Mouse (Mus musculus) kidney, postnatal 4 days (tissue): Measurements from ENCODE around the gene Ubac2.

Experiments
- DNase-seq, 2 experiments: peaks; one replicate each; pipeline ENCODE4 v3.0.0; 2021; ENCODE audit warnings: mixed read lengths in 2 of 2

The Ubac2 gene

DNA sequence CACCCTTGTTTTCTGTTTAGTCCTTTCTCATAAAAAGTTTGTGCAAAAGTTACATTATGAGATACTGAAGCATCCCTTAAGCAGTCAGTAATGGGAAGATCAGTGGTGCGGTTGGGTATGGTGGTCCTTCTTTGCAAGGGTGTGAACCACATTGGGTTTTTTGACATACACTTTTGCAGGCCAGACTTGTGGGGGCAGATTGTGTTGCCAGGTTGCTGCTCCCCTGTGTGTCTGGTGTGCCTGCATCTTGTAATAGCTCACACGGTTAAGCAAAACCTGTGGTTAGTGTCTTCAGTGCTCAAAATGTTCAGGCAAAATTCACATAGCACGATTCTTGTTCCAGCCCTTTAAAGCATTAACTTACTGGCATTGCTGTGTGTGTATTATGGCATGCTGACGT lies 16.9 kb downstream of the Ubac2 start:
- DNase-seq = no peak

- no peak for DNase-seq
These were observed 18.0 kb downstream of the Ubac2 start for GRCm38 (mm10) chr14:121896126-121897090.

DNA sequence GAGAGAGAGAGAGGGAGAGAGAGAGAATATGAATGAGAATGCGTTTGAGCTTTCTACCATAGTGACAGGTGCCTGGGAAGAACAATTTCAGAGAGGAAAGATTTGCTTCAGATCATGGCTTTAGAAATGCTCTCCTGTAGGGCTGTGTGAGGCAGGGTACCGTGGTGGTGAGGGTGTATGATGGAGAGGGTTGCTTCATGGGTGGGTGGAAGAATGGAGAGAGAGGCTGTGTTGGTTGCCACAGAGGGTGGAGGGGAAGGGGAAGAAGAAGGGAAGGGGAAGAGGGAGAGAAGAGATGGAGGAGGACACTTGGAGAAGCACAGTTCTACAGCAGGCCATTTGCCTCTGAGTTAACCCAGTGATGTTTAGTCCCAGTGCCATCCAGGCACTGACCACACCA lies 19.4 kb downstream of the Ubac2 start:
- DNase-seq = no peak

DNA sequence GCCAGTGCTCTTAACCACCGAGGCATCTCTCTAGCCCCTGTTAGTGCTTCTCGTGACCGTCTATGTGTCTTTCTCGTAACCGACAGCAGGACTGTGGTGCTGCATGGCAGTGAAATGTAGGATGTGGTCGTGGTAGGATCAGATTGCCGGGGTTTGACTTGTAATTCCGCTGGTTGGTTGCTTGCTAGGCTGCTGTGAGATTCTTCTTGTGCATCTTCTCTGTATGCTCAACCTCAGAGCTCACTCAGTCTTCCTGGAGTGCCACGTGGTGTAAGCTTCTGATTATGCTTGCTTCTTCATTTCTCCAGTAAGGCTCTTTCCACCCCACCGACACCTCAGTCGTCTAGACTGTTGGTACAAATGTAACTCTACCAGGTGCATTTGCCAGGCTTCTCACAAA lies 20.1 kb downstream of the Ubac2 start:
- no peak for DNase-seq

DNA sequence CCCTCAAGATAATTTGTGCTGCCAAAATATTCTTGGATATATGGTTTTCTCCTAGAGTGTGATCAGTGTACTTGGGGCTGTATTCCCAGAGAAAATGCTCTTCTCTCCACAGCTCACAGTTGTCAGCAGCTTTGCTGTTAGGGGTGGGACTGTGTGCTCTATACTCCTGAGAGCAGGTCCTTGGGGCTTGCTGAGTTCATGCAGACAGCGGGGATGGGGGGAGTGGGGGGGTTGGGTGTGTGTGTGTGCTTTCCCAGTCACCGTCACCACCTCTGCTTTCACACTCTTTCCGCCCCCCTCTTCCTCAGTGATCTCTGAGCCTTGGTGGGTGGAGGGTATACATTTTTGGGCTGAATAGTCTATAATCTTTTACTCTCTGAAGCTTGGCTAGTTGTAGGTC lies 20.7 kb downstream of the Ubac2 start:
- no peak for DNase-seq

DNA sequence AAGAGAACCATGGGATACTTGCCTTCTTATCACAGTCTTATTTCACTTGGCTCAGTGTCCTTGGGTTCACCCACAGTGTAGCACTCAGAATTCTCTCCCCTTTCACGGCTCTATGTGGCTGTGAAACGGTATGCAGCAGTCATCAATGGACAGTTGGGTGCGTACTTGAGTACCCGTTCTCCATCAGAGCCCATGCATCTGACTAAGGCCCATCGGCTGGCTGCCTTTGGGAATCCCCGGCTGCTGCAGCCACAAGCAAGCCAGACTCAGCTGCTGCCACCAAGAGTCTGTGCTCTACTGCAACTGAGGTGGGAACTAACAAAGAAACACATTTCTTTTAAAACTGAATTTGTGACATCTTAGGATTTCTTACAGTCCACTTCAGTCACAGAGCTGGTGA lies 23.1 kb downstream of the Ubac2 start:
- no peak for DNase-seq

DNA sequence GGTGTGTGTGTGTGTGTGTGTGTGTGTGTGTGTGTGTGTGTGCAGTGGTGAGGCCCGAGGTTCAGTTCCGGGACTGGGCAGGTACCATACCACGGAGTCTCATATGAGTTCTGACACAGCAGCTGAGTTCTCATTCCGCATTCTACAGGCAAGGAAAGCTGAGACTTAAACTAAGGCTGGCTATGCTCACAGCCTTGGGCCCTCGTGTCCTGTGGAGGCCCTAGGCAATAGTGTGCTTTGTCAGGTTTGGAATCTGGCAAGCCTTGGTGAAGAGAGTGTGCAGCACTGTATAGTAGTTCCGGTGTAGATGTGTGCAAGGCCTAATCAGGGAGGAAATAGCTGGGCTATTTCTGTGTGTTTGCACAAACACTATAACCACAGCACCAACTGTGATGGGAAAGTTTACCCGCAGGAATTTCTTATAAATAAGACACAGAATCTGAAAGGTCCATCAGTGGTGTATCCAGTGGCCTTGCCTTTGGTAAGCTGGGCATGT lies 25.0 kb downstream of the Ubac2 start:
- DNase-seq = no peak

- no peak for DNase-seq
These were observed 26.3 kb downstream of the Ubac2 start for GRCm38 (mm10) chr14:121904754-121905153.

- no peak for DNase-seq
These were observed 28.0 kb downstream of the Ubac2 start for GRCm38 (mm10) chr14:121906341-121906991.

- no peak for DNase-seq
These were observed 28.7 kb downstream of the Ubac2 start for GRCm38 (mm10) chr14:121906992-121907681.

DNA sequence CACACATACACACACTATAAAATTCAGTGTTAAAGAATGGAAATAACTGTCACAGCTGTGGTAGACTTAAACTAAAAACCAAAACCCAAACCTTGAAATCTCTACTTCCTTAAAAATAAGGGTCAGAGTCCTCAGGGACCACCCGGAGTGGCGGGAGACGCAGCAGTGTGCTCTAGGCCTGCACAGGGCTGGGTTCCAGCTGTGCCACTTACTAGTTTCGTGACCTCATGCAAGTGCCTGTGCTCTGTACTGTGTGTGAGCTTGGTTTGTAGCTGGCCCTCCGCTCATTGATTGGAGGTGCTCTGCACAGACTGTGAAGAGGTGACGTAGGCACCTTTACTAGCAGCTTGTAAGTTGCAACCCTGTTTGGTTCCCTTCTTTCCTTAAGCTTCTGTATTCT lies 31.4 kb downstream of the Ubac2 start:
- no peak for DNase-seq

DNA sequence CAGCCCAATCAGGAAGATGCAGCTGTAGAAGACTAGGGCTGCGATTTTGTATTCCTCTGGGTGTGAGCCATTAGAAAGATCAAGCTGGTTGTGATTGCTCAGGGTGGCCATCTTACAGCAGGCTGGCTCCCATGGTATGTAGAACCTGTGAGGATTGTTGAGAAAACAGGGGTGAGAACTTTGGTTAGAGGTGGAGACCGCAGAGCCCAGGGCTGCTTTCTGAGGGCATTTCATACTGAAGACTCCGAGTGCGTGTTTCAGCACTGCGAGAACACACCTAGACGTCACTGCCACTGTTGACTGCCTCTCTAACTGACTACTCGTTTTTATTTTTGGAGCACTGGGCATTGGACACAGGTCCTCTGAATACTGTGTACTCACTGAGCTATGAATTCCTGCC lies 34.1 kb downstream of the Ubac2 start:
- DNase-seq = no peak

DNA sequence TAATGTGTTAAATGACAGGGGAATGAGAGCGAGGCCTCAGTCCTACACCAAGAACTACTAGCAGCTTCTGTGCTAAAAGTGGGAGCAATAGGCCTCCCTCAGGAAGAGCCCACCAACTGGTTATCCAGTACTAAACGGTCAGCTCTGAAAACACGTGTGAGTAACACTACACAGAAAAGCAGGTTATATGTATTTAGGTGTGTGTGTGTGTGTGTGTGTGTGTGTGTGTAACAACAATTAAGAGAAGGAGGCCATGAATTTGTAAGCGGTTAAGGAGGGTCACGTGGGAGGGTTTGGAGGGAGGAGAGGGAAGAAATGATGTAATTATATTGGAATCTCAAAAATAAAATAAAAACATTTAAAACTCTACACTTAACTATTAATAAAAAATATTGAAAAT lies 36.7 kb downstream of the Ubac2 start:
- no peak for DNase-seq

GRCm38 (mm10) chr14:121915621-121916020 lies 37.2 kb downstream of the Ubac2 start, which contains the start of gene Gpr18:
Gpr18 (minus strand) TSS chr14:121915781.
- DNase-seq = no peak

GRCm38 (mm10) chr14:121916311-121917094 lies 38.1 kb downstream of the Ubac2 start:
- no peak for DNase-seq

GRCm38 (mm10) chr14:121918266-121918665 lies 39.8 kb downstream of the Ubac2 start:
- DNase-seq = no peak

GRCm38 (mm10) chr14:121919752-121920151 lies 41.3 kb downstream of the Ubac2 start:
- DNase-seq = peak in 1 of 2 experiments; percentile 38

- peak; percentile 79 to 88 for DNase-seq
These were observed 42.2 kb downstream of the Ubac2 start for GRCm38 (mm10) chr14:121920511-121921124.

GRCm38 (mm10) chr14:121922016-121922415 lies 43.6 kb downstream of the Ubac2 start:
- DNase-seq = no peak

DNA sequence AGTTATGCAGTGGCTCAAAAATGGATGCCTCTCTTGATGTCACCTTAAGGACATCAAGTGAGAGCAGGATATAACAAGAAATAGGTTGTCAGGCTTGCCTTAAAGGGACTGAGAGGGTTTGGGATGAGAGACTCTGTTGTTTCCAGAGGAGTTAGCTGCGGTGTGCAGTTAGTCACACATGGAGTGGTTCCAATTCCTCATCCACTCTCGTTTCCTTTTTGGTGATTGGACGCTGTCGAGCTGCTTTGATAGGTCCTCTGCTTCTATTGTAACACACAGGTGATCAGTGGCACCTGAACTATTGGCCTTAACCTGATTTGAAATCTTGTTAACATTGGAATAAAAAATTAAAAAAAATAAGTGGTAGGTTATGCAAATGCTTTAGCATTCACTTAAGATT lies 44.3 kb downstream of the Ubac2 start:
- no peak for DNase-seq

DNA sequence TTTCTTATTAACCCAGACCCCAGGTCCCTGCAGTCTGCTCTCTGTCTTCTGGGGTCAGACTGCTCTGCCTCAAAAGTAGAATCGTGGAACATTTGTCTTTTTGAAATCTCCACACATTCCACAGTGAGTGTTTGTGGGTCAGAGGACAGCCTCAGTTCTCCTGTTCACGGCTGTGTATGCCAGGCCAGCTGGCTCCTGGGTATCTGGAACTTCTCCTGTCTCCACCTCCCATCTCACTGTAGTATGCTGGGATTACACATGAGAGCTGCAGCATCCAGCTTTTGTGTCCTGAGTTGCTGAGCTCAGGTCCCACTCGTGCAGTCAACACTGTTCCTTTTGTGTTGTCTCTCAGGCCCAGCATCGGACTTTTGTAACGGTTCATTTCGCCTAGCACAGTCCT lies 46.5 kb downstream of the Ubac2 start:
- no peak for DNase-seq

- no peak for DNase-seq
These were observed 48.5 kb downstream of the Ubac2 start for GRCm38 (mm10) chr14:121926901-121927300.
